Mouse (Mus musculus) frontal cortex, postnatal 14 days (tissue): Measurements from ENCODE around the gene Slc12a6.
"Not testable (repeated sequence)": the region's sequence is repeated elsewhere in the genome, so short reads cannot be mapped to it uniquely, and the experiment has no call there.

Experiments
- DNase-seq, 2 experiments: peaks; one replicate each; pipeline ENCODE4 v3.0.0; 2022; ENCODE audit warnings: low spot score in 2 of 2

The Slc12a6 gene

GRCm38 (mm10) chr2:112262779-112263295 is 2.8 kb upstream of the Slc12a6 start:
- no peak for DNase-seq

- DNase-seq = no peak
These were observed 1.3 kb upstream of the Slc12a6 start for GRCm38 (mm10) chr2:112264364-112264763.

- DNase-seq = no peak
These were observed 592 bp downstream of the Slc12a6 start, which contains the start of gene Gm21985 for GRCm38 (mm10) chr2:112266242-112266592. Gene Gm21985 (plus strand): TSS chr2:112266314.

GRCm38 (mm10) chr2:112266780-112267179 is 1.2 kb downstream of the Slc12a6 start:
- DNase-seq = no peak

- DNase-seq = no peak
These were observed 2.1 kb downstream of the Slc12a6 start for GRCm38 (mm10) chr2:112267547-112268269.

- DNase-seq = no peak
These were observed 4.4 kb downstream of the Slc12a6 start for GRCm38 (mm10) chr2:112270011-112270410.

GRCm38 (mm10) chr2:112272909-112273308 is 7.3 kb downstream of the Slc12a6 start:
- DNase-seq = no peak

GRCm38 (mm10) chr2:112273474-112273873 is 7.8 kb downstream of the Slc12a6 start:
- no peak for DNase-seq

- no peak for DNase-seq
These were observed 11.2 kb downstream of the Slc12a6 start for GRCm38 (mm10) chr2:112276870-112277269.

GRCm38 (mm10) chr2:112282846-112283245 is 17.2 kb downstream of the Slc12a6 start:
- DNase-seq = no peak

GRCm38 (mm10) chr2:112284363-112285030 is 18.9 kb downstream of the Slc12a6 start:
- DNase-seq = no peak

- DNase-seq = no peak
These were observed 19.4 kb downstream of the Slc12a6 start for GRCm38 (mm10) chr2:112285031-112285390.

GRCm38 (mm10) chr2:112286062-112286461 is 20.4 kb downstream of the Slc12a6 start:
- DNase-seq = not testable (repeated sequence)

GRCm38 (mm10) chr2:112287059-112287458 is 21.4 kb downstream of the Slc12a6 start:
- no peak for DNase-seq

- no peak for DNase-seq
These were observed 23.9 kb downstream of the Slc12a6 start for GRCm38 (mm10) chr2:112289507-112289906.

- DNase-seq = no peak
These were observed 27.2 kb downstream of the Slc12a6 start for GRCm38 (mm10) chr2:112292823-112293222.

- DNase-seq = no peak
These were observed 30.6 kb downstream of the Slc12a6 start for GRCm38 (mm10) chr2:112296211-112296610.

GRCm38 (mm10) chr2:112298221-112298620 is 32.6 kb downstream of the Slc12a6 start:
- no peak for DNase-seq

- DNase-seq = no peak
These were observed 43.0 kb downstream of the Slc12a6 start for GRCm38 (mm10) chr2:112308671-112309070.

- no peak for DNase-seq
These were observed 43.6 kb downstream of the Slc12a6 start for GRCm38 (mm10) chr2:112309161-112309600.

GRCm38 (mm10) chr2:112315638-112316037 is 50.0 kb downstream of the Slc12a6 start:
- no peak for DNase-seq

GRCm38 (mm10) chr2:112318227-112318626 is 52.6 kb downstream of the Slc12a6 start:
- no peak for DNase-seq

- DNase-seq = no peak
These were observed 53.3 kb downstream of the Slc12a6 start for GRCm38 (mm10) chr2:112318905-112319304.
